Mouse (Mus musculus) lung, embryonic 14.5 days (tissue): Measurements from ENCODE around the gene Hist1h4d. TPM values are rescaled to one million over a fixed set of nuclear protein-coding genes. Genes with fewer than 3 reads are reported as not detected.
"Not testable (repeated sequence)": the region's sequence is repeated elsewhere in the genome, so short reads cannot be mapped to it uniquely, and the experiment has no call there.

ENCODE experiments used
- ATAC-seq: fragments of 200-750 bp; cut with Nextera tagmentation; 2 replicates; pipeline ENCODE4 v1.8.0; 2017; ENCODE audit warnings: mild to moderate bottlenecking, moderate TSS enrichment, moderate library complexity; ENCODE audit not compliant: insufficient read depth
- DNase-seq: peaks from one replicate; pipeline ENCODE4 v3.0.0-alpha.2; 2015
- H3K27ac ChIP-seq: fragments of 300-500 bp; sonication (generic); 2 replicates; pipeline ENCODE4 v1.5.1; 2014; ENCODE audit warnings: low read depth, mild to moderate bottlenecking, moderate library complexity
- H3K27me3 ChIP-seq: fragments of 300-500 bp; sonication (generic); 2 replicates; pipeline ENCODE4 v1.6.1; 2014; ENCODE audit warnings: low read length, control low read depth; ENCODE audit not compliant: insufficient read depth
- H3K36me3 ChIP-seq: fragments of 300-500 bp; sonication (generic); 2 replicates; pipeline ENCODE4 v1.6.1; 2014; ENCODE audit warnings: control low read depth; ENCODE audit not compliant: insufficient read depth
- H3K4me1 ChIP-seq: fragments of 300-500 bp; sonication (generic); 2 replicates; pipeline ENCODE4 v1.6.1; 2014; ENCODE audit warnings: antibody characterized with exemption, control low read depth; ENCODE audit not compliant: insufficient read depth
- H3K4me2 ChIP-seq: fragments of 300-500 bp; sonication (generic); 2 replicates; pipeline ENCODE4 v1.6.1; 2014; ENCODE audit warnings: mild to moderate bottlenecking
- H3K4me3 ChIP-seq: fragments of 300-500 bp; sonication (generic); 2 replicates; pipeline ENCODE4 v1.5.1; 2014; ENCODE audit warnings: low read depth, low read length
- H3K9ac ChIP-seq: fragments of 300-500 bp; sonication (generic); 2 replicates; pipeline ENCODE4 v1.6.1; 2014
- H3K9me3 ChIP-seq: fragments of 300-500 bp; sonication (generic); 2 replicates; pipeline ENCODE4 v1.6.1; 2016; ENCODE audit warnings: low read depth, low read length, control low read depth
- CTCF ChIP-seq: IDR thresholded peaks from 2 replicates; pipeline ENCODE4 v1.5.1; 2016; ENCODE audit warnings: antibody characterized with exemption, low read depth
- WGBS: fragments of 180-500 bp; shearing (Covaris S2); extraction: QIAGEN DNeasy Blood & Tissue Kit; methylation state at CpG from one replicate; pipeline ENCODE4 v1.1.7; 2014; 5-methylcytosine and 5-hydroxymethylcytosine counted together
- polyA plus RNA-seq: library from polyadenylated mRNA; unstranded; fragments of >200 nt; fragmentation: Nextera tagmentation; extraction: Ambion mirVana; gene quantifications from 2 replicates; pipeline ENCODE4 v1.2.1, GENCODE M21; 2014

The Hist1h4d gene
- polyA plus RNA-seq, 1 experiment from 2014 or later, result 144 TPM

DNA sequence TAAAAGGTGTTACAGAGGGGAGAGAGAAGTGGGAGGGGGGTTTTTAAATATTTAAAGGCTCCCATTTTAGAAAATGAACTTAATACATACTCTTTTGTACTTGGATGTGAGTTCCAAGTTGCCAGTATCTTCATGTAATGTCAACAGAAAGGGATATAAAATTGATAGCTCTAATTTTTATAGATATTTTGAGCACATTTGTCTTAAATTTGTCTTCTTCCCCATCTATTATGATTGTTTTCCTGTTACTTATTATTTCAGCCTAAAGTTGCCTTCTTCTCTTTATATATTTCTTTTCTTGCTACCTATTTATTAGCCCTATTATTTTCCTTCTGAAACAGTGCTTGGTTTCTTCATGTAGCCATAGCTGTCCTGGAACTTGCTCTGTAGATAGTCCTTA, 28.4 kb upstream of the Hist1h4d start, which contains the start of gene Hist1h1d:
Gene Hist1h1d (plus strand): TSS at position 301 of the 400 bp plus-strand sequence.
- H3K36me3 ChIP-seq, result no peaks in the 10 kb centered on the region
- H3K9ac ChIP-seq, result peak within 1 kb of the TSS; percentile 97
- DNase-seq, result no peak
- H3K4me1 ChIP-seq, result peaks cover 8% of the 10 kb centered on the region
- H3K4me2 ChIP-seq, result peak within 1 kb of the TSS; percentile 85
- no peaks in the 10 kb centered on the region for H3K27me3 ChIP-seq
- H3K4me3 ChIP-seq, result 0 out of 2 replicates have a peak within 1 kb of the TSS, but pooled peaks have one; percentile 46
- H3K9me3 ChIP-seq, result no peaks in the 10 kb centered on the region
- TF ChIP-seq CTCF, result no peak
- peak within 1 kb of the TSS; percentile 100 for H3K27ac ChIP-seq
- no peak for ATAC-seq

- H3K36me3 ChIP-seq, result no peaks in the 10 kb centered on the region
- H3K4me1 ChIP-seq, result peaks cover 8% of the 10 kb centered on the region
- H3K9ac ChIP-seq, result peak overlapping the region; percentile 97
- no peak for ATAC-seq
- H3K4me2 ChIP-seq, result peak overlapping the region; percentile 85
- no peak for TF ChIP-seq CTCF
- DNase-seq, result peak; percentile 51
- 16% methylated on average over 9 of the region's 9 CpGs for WGBS
- H3K9me3 ChIP-seq, result no peaks in the 10 kb centered on the region
- no peaks in the 10 kb centered on the region for H3K27me3 ChIP-seq
- peak overlapping the region; percentile 100 for H3K27ac ChIP-seq
- peak overlapping the region; percentile 50 for H3K4me3 ChIP-seq
These were observed 27.0 kb upstream of the Hist1h4d start for GRCm38 (mm10) chr13:23554393-23554792.

- Histone ChIP-seq H3K36me3 (no peaks in the 10 kb centered on the region), H3K27me3 (no peaks in the 10 kb centered on the region), H3K9me3 (no peaks in the 10 kb centered on the region), H3K4me2 (peak overlapping the region; percentile 85), H3K4me3 (peak overlapping the region; percentile 50), H3K4me1 (peaks cover 8% of the 10 kb centered on the region), H3K9ac (peak overlapping the region; percentile 97), H3K27ac (peak overlapping the region; percentile 100)
- DNase-seq, result peak; percentile 96
- TF ChIP-seq CTCF, result no peak
- ATAC-seq, result peak; percentile 89
- under 1% methylated on average over 54 of the region's 54 CpGs for WGBS
These were observed 26.2 kb upstream of the Hist1h4d start for GRCm38 (mm10) chr13:23554925-23555838.

- Histone ChIP-seq H3K9me3 (no peaks in the 10 kb centered on the region), H3K4me2 (peak overlapping the region; percentile 85), H3K9ac (peak overlapping the region; percentile 97), H3K4me3 (peak overlapping the region; percentile 50), H3K27ac (peak overlapping the region; percentile 100), H3K4me1 (peaks cover 8% of the 10 kb centered on the region), H3K27me3 (no peaks in the 10 kb centered on the region), H3K36me3 (no peaks in the 10 kb centered on the region)
- ATAC-seq, result peak; percentile 77
- TF ChIP-seq CTCF, result no peak
- peak; percentile 97 for DNase-seq
- WGBS, result under 1% methylated on average over 18 of the region's 18 CpGs
These were observed 25.5 kb upstream of the Hist1h4d start for GRCm38 (mm10) chr13:23555839-23556416.

DNA sequence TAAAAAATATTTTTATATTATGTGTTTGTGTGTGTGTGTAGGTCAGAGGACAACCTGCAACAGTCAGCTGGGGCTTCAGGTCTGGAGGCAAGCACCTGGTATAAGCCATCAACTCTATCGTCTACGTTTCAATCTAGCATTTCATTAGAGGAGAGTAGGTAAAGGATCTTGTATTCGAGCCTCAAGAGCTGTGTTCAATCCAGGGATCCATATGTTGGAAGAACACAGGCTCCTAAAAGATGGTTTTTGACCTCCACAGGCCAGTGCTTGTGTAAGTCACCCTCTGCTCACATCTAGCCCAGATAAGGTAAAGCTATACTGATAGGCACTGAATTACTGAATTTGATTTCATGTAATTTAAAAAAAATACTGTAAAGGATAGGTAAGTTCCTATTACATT, 24.5 kb upstream of the Hist1h4d start:
- H3K4me1 ChIP-seq, result peaks cover 8% of the 10 kb centered on the region
- peak overlapping the region; percentile 85 for H3K4me2 ChIP-seq
- TF ChIP-seq CTCF, result no peak
- 0 out of 2 replicates have a peak overlapping the region, but pooled peaks have one; percentile 17 for H3K9ac ChIP-seq
- no peak for ATAC-seq
- WGBS, result 69% methylated on average over 3 of the region's 3 CpGs
- no peaks in the 10 kb centered on the region for H3K27me3 ChIP-seq
- no peak for DNase-seq
- no peaks in the 10 kb centered on the region for H3K9me3 ChIP-seq
- no peaks in the 10 kb centered on the region for H3K36me3 ChIP-seq
- peak overlapping the region; percentile 100 for H3K27ac ChIP-seq
- peak overlapping the region; percentile 50; the same call in 1 of the 2 replicates for H3K4me3 ChIP-seq

GRCm38 (mm10) chr13:23560699-23561098, 20.7 kb upstream of the Hist1h4d start:
- not testable (repeated sequence) for ATAC-seq

DNA sequence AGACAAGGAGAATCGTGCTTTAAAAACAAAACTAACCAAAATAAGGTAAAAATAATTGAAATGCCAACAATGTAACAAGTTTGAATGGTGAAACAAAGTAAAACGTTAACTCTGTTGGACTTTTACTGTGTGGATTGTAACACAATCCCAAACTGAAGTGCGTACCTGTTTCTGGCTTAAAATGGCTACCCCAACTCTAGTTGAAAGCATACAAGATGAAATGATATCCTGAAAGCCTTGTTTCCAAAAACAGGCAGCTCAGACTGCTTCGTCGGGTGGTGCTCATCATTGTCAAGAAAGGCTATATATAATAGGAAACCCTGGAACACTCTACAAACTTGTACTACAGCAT, 19.9 kb upstream of the Hist1h4d start:
- H3K36me3 ChIP-seq, H3K27me3 ChIP-seq, DNase-seq, H3K9me3 ChIP-seq, H3K4me1 ChIP-seq, ATAC-seq: not testable (repeated sequence)
- Histone ChIP-seq H3K27ac (peak overlapping the region; percentile 97), H3K9ac (peak overlapping the region; percentile 43; the same call in 1 of the 2 replicates), H3K4me3 (peak overlapping the region; percentile 37), H3K4me2 (peak overlapping the region; percentile 72)
- WGBS, result 0% methylated on average over 2 of the region's 5 CpGs

More at GRCm38 (mm10) chr13:23560699-23561098, 20.7 kb upstream of the Hist1h4d start:
- not testable (repeated sequence) for H3K27me3 ChIP-seq, H3K36me3 ChIP-seq, H3K9me3 ChIP-seq, H3K4me1 ChIP-seq
- H3K4me2 ChIP-seq, result peak overlapping the region; percentile 41
- peak overlapping the region; percentile 3; the same call in 1 of the 2 replicates for H3K4me3 ChIP-seq
- peak overlapping the region; percentile 21; the same call in 1 of the 2 replicates for H3K9ac ChIP-seq
- H3K27ac ChIP-seq, result peak overlapping the region; percentile 75; the same call in 1 of the 2 replicates
- DNase-seq, result peak; percentile 29
- 19% methylated on average over 2 of the region's 2 CpGs for WGBS

DNA sequence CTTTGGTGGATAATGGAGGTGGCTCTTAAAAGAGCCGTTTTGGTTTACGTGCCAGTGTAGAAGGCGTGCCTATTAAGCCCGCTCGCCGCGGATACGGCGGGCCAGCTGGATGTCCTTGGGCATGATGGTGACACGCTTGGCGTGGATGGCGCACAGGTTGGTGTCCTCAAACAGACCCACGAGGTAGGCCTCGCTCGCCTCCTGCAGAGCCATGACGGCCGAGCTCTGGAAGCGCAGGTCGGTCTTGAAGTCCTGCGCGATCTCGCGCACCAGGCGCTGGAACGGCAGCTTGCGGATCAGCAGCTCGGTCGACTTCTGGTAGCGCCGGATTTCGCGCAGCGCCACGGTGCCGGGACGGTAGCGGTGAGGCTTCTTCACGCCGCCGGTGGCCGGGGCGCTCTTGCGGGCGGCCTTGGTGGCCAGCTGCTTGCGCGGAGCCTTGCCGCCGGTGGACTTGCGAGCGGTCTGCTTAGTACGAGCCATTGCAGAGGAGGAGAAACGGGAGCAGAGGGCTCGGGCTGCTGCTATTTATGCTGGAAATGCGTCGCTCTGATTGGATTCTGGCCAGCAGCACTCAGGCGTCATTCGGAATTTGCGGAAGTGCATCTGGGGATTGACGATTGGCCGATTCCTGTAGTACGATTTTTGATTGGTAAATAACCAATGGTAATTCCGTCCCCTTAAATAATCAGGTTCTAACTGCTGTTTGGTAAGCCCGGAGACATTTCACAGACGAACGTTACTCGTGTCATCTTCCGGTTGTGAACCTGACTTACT, 19.3 kb upstream of the Hist1h4d start, which contains the start of gene Hist1h3e:
Gene Hist1h3e (minus strand): TSS at position 487 of the 777 bp plus-strand sequence.
- DNase-seq, result peak; percentile 99
- H3K4me3 ChIP-seq, result peak within 1 kb of the TSS; percentile 37
- peak within 1 kb of the TSS; percentile 72 for H3K4me2 ChIP-seq

More for the DNA sequence above, 19.3 kb upstream of the Hist1h4d start, which contains the start of gene Hist1h3e:
- under 1% methylated on average over 38 of the region's 67 CpGs for WGBS
- H3K4me1 ChIP-seq, H3K36me3 ChIP-seq, H3K27me3 ChIP-seq, H3K9me3 ChIP-seq: not testable (repeated sequence)
- peak; percentile 93 for ATAC-seq
- Histone ChIP-seq H3K9ac (peak within 1 kb of the TSS; percentile 43), H3K27ac (peak within 1 kb of the TSS; percentile 97)
